2 mouse cellular contexts compared by ENCODE assay signal in genomic region chr11:116019360-116019791, GRCm38 (mm10).
TF ChIP-seq lines count a peak whose summit lies in the region.

No protein-coding gene starts in this region.

TF ChIP-seq in MEL, 35 proteins besides CTCF, POLR2A, EP300 and RAD21:
- TF ChIP-seq MAZ (IDR thresholded peaks at IDR 0.05; ENCODE audit: low read depth, low read length) = no peak
- TF ChIP-seq ELF1 (IDR thresholded peaks at IDR 0.05; ENCODE audit: low read depth, low read length) = no peak
- no peak for TF ChIP-seq JUND (IDR thresholded peaks at IDR 0.05; ENCODE audit: low read depth, low read length)
- no peak for TF ChIP-seq ZC3H11A (IDR thresholded peaks at IDR 0.05; ENCODE audit: low read depth, low read length)
- no peak for TF ChIP-seq MEF2A (IDR thresholded peaks at IDR 0.05; ENCODE audit: extremely low read depth, insufficient replicate concordance, low read depth, low read length, poor library complexity, severe bottlenecking)
- no peak for TF ChIP-seq MYC (IDR thresholded peaks at IDR 0.05; ENCODE audit: low read depth, low read length)
- TF ChIP-seq MAFK (IDR thresholded peaks at IDR 0.05; ENCODE audit: borderline replicate concordance, low read depth, low read length) = no peak

TF ChIP-seq in myocyte, 11 proteins besides CTCF, POLR2A, EP300 and RAD21:
- TF ChIP-seq MAX (IDR thresholded peaks at IDR 0.05; ENCODE audit: low read depth) (no peak), POLR2AphosphoS2 (IDR thresholded peaks at IDR 0.05; ENCODE audit: insufficient read length, low read depth) (peak; percentile 12)
